Mouse (Mus musculus) midbrain, embryonic 13.5 days (tissue): ENCODE data around the gene Efcc1. TPM values are rescaled to one million over a fixed set of nuclear protein-coding genes. Genes with fewer than 3 reads are reported as not detected.

ENCODE experiments used
- ATAC-seq: fragments of 200-750 bp; cut with Nextera tagmentation; 2 replicates; pipeline ENCODE4 v1.8.0; 2017; ENCODE audit warnings: mild to moderate bottlenecking, moderate TSS enrichment, moderate library complexity
- H3K27ac ChIP-seq: fragments of 300-500 bp; sonication (generic); 2 replicates; pipeline ENCODE4 v1.5.1; 2015; ENCODE audit warnings: inconsistent platforms, mild to moderate bottlenecking, moderate library complexity
- H3K27me3 ChIP-seq: fragments of 300-500 bp; sonication (generic); 2 replicates; pipeline ENCODE4 v1.6.1; 2015; ENCODE audit warnings: mild to moderate bottlenecking, inconsistent platforms
- H3K36me3 ChIP-seq: fragments of 300-500 bp; sonication (generic); 2 replicates; pipeline ENCODE4 v1.6.1; 2015; ENCODE audit warnings: mild to moderate bottlenecking, inconsistent platforms
- H3K4me1 ChIP-seq: fragments of 300-500 bp; sonication (generic); replicated peaks from 2 replicates; pipeline ENCODE4 v1.6.1; 2015; ENCODE audit warnings: inconsistent platforms
- H3K4me2 ChIP-seq: fragments of 300-500 bp; sonication (generic); replicated peaks from 2 replicates; pipeline ENCODE4 v1.6.1; 2015; ENCODE audit warnings: moderate library complexity, mild to moderate bottlenecking, inconsistent platforms
- H3K4me3 ChIP-seq: fragments of 300-500 bp; sonication (generic); replicated peaks from 2 replicates; pipeline ENCODE4 v1.5.1; 2015; ENCODE audit warnings: mild to moderate bottlenecking, inconsistent platforms
- H3K9ac ChIP-seq: fragments of 300-500 bp; sonication (generic); replicated peaks from 2 replicates; pipeline ENCODE4 v1.6.1; 2015; ENCODE audit warnings: mild to moderate bottlenecking, inconsistent platforms
- H3K9me3 ChIP-seq: fragments of 300-500 bp; sonication (generic); 2 replicates; pipeline ENCODE4 v1.6.1; 2016; ENCODE audit warnings: mild to moderate bottlenecking, inconsistent platforms
- WGBS: fragments of 180-500 bp; shearing (Covaris S2); methylation state at CpG from one replicate; pipeline ENCODE4 v1.1.7; 2015; 5-methylcytosine and 5-hydroxymethylcytosine counted together
- polyA plus RNA-seq: library from polyadenylated mRNA; unstranded; fragments of >200 nt; fragmentation: Nextera tagmentation; extraction: Ambion mirVana; gene quantifications from 2 replicates; pipeline ENCODE4 v1.2.1, GENCODE M21; 2015

Efcc1 gene
- polyA plus RNA-seq, 1 experiment from 2014 or later: 4.2 TPM

DNA sequence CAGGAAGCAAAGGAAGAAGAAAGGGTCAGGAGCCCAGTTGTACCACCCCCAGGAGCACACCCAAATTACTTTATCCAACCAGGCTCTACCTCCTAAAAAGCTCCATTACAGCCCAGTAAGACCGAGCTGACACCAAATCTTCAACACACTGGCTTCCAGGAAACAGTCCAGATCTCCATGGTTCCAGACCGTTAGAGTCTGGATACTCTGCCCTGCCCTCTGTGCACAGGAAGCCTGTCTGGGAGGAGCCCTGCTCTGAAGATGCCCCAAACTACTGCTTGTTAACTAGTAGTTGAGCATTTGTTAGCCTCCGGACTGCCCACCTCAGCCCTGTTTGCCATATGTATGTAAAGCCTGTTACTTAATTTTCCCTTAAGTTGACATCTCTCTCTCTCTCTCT, 15.4 kb downstream of the Efcc1 start:
- H3K4me1 ChIP-seq: no peaks in the 10 kb centered on the region
- ATAC-seq: no peak
- no peak overlapping the region for H3K27ac ChIP-seq
- no peak overlapping the region for H3K4me2 ChIP-seq
- no peak overlapping the region for H3K4me3 ChIP-seq
- H3K9ac ChIP-seq: no peak overlapping the region
- 85% methylated on average over 3 of the region's 3 CpGs for WGBS
- no peaks in the 10 kb centered on the region for H3K36me3 ChIP-seq
- no peaks in the 10 kb centered on the region for H3K27me3 ChIP-seq
- no peaks in the 10 kb centered on the region for H3K9me3 ChIP-seq

GRCm38 (mm10) chr6:87746849-87747248, 16.2 kb downstream of the Efcc1 start:
- Histone ChIP-seq H3K4me2 (no peak overlapping the region), H3K36me3 (no peaks in the 10 kb centered on the region), H3K9ac (no peak overlapping the region), H3K27me3 (no peaks in the 10 kb centered on the region), H3K27ac (no peak overlapping the region), H3K4me1 (no peaks in the 10 kb centered on the region), H3K4me3 (no peak overlapping the region), H3K9me3 (no peaks in the 10 kb centered on the region)
- 82% methylated on average over 2 of the region's 2 CpGs for WGBS
- ATAC-seq: no peak

- ATAC-seq: no peak
- Histone ChIP-seq H3K9me3 (no peaks in the 10 kb centered on the region), H3K4me3 (no peak overlapping the region), H3K27me3 (no peaks in the 10 kb centered on the region), H3K4me1 (no peaks in the 10 kb centered on the region), H3K36me3 (no peaks in the 10 kb centered on the region), H3K4me2 (no peak overlapping the region), H3K27ac (no peak overlapping the region), H3K9ac (no peak overlapping the region)
- WGBS: 81% methylated on average over 2 of the region's 2 CpGs
Observed at GRCm38 (mm10) chr6:87748078-87748477, 17.4 kb downstream of the Efcc1 start.

DNA sequence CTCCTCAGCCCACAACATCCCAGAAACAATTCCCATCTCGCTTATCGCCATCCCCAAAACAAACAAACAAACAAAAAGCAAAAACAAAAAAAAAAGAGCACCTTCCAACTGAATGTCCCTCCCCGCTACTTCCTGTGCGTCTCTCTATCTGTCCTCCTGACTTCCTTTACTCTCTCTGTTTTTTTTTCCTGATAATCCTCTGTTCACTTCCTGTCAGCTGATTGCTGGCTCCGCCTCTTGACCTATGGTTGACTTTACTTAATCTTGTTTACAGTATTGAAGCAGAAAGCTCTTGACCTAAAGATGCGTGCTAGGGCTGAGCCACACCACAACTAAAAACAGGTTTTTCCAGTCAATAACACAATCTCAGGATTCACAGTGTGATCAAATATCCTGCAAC, 17.9 kb downstream of the Efcc1 start:
- Histone ChIP-seq H3K9ac (no peak overlapping the region), H3K4me2 (no peak overlapping the region), H3K4me3 (no peak overlapping the region), H3K9me3 (no peaks in the 10 kb centered on the region), H3K36me3 (no peaks in the 10 kb centered on the region), H3K27me3 (no peaks in the 10 kb centered on the region), H3K4me1 (no peaks in the 10 kb centered on the region), H3K27ac (no peak overlapping the region)
- no peak for ATAC-seq
- WGBS: 90% methylated on average over 6 of the region's 6 CpGs

DNA sequence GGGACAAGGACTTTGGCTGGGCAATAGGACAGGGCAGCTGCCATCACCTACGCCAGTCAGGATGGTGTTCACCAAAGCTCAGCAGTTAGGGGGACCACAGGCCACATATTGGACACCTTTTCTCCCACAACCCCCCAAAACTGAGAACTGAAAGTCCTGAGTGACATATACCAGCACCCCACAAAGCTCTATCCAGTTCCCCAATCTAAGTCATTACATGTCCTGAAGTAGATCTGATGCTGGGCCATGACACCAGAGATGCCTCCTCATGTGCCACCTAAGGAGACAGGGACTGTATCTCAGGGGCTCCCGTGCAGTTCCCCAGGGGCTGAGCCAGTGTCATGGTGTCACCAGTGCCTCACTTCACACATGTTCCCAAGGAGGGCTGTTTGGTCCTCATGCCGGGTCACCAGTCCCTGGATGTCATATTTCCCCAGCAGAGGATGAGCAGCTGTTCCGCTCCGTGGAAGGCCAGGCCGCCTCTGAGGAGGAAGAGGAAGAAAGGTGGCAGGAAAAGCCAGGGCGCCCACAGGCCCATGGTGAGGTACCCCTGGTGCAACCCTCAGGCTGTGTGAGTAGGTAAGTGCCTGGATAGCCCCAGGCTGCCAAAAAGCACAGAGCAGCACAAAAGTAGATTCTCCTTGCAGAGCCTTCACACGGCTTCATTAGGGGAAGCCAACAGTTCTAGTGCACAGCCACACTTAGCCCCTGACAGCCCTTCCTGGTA, 19.7 kb downstream of the Efcc1 start:
- no peak overlapping the region for H3K9ac ChIP-seq
- no peak for ATAC-seq
- no peaks in the 10 kb centered on the region for H3K27me3 ChIP-seq
- no peak overlapping the region for H3K4me2 ChIP-seq
- no peak overlapping the region for H3K4me3 ChIP-seq
- H3K27ac ChIP-seq: no peak overlapping the region
- H3K36me3 ChIP-seq: 0 out of 2 replicates have a peak, but pooled peaks cover 3% of the 10 kb centered on the region
- H3K4me1 ChIP-seq: no peaks in the 10 kb centered on the region
- no peaks in the 10 kb centered on the region for H3K9me3 ChIP-seq
- WGBS: 90% methylated on average over 8 of the region's 8 CpGs

GRCm38 (mm10) chr6:87751574-87751973, 20.9 kb downstream of the Efcc1 start:
- Histone ChIP-seq H3K4me2 (no peak overlapping the region), H3K27me3 (no peaks in the 10 kb centered on the region), H3K4me3 (no peak overlapping the region), H3K36me3 (0 out of 2 replicates have a peak, but pooled peaks cover 4% of the 10 kb centered on the region), H3K27ac (no peak overlapping the region), H3K9me3 (no peaks in the 10 kb centered on the region), H3K9ac (no peak overlapping the region), H3K4me1 (no peaks in the 10 kb centered on the region)
- ATAC-seq: no peak
- 93% methylated on average over 6 of the region's 6 CpGs for WGBS

DNA sequence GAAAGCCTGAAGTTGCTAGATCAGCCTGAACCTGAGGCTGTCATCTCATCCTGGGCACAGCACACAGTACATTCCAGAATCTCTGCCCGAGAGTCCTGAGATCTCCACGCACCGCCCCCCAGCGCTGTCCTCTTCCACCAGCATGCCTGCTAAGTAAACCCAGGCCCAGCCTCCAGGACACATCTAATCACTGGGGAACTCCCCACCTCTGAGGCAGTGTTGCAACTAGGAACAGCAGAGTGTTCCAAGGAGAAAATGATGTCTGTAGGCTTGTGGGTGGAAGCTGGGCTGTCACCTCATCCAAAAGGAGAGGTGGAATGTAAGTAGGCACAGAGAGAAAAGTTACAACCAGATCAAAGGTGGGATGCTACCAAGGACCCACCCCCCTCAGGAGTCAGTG, 24.5 kb downstream of the Efcc1 start:
- 97% methylated on average over 4 of the region's 4 CpGs for WGBS
- Histone ChIP-seq H3K27me3 (no peaks in the 10 kb centered on the region), H3K9me3 (no peaks in the 10 kb centered on the region), H3K27ac (no peak overlapping the region), H3K4me2 (no peak overlapping the region), H3K4me1 (no peaks in the 10 kb centered on the region), H3K36me3 (0 out of 2 replicates have a peak, but pooled peaks cover 4% of the 10 kb centered on the region), H3K9ac (no peak overlapping the region), H3K4me3 (no peak overlapping the region)
- ATAC-seq: no peak

DNA sequence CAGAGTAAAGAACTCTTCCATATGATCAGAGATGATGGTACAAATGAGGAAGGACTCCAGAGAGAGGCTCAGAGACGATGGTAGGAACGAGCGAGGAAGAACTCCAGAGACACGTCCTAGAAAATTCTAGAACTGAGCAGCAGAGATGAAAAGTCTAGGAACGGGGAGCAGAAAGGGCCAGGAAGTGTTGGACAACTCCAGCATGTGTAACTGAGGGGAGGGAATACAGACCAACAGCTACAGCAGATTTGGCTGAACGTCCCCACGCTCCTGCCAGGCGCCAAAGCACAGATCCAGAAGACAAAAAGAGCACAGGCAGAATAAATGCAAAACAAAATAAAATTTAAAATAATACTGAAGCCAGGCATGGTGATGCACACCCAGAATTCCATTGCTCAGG, 26.2 kb downstream of the Efcc1 start:
- Histone ChIP-seq H3K27ac (no peak overlapping the region), H3K27me3 (no peaks in the 10 kb centered on the region), H3K4me3 (no peak overlapping the region), H3K4me2 (no peak overlapping the region), H3K9me3 (no peaks in the 10 kb centered on the region), H3K9ac (no peak overlapping the region), H3K36me3 (0 out of 2 replicates have a peak, but pooled peaks cover 4% of the 10 kb centered on the region), H3K4me1 (no peaks in the 10 kb centered on the region)
- no peak for ATAC-seq
- WGBS: 93% methylated on average over 8 of the region's 8 CpGs

- no peak overlapping the region for H3K4me3 ChIP-seq
- H3K27me3 ChIP-seq: no peaks in the 10 kb centered on the region
- no peak overlapping the region for H3K4me2 ChIP-seq
- no peak overlapping the region for H3K27ac ChIP-seq
- 0 out of 2 replicates have a peak, but pooled peaks cover 4% of the 10 kb centered on the region for H3K36me3 ChIP-seq
- no peak overlapping the region for H3K9ac ChIP-seq
- no peaks in the 10 kb centered on the region for H3K4me1 ChIP-seq
- ATAC-seq: no peak
- WGBS: 63% methylated on average over 3 of the region's 3 CpGs
- no peaks in the 10 kb centered on the region for H3K9me3 ChIP-seq
Observed at GRCm38 (mm10) chr6:87759404-87759803, 28.7 kb downstream of the Efcc1 start.

GRCm38 (mm10) chr6:87759850-87760249, 29.2 kb downstream of the Efcc1 start:
- H3K9ac ChIP-seq: no peak overlapping the region
- H3K27me3 ChIP-seq: no peaks in the 10 kb centered on the region
- no peak overlapping the region for H3K27ac ChIP-seq
- H3K4me1 ChIP-seq: no peaks in the 10 kb centered on the region
- 0 out of 2 replicates have a peak, but pooled peaks cover 4% of the 10 kb centered on the region for H3K36me3 ChIP-seq
- H3K4me3 ChIP-seq: no peak overlapping the region
- H3K4me2 ChIP-seq: no peak overlapping the region
- WGBS: 77% methylated on average over 3 of the region's 3 CpGs
- no peaks in the 10 kb centered on the region for H3K9me3 ChIP-seq
- no peak for ATAC-seq

- 89% methylated on average over 5 of the region's 5 CpGs for WGBS
- Histone ChIP-seq H3K4me2 (no peak overlapping the region), H3K27me3 (no peaks in the 10 kb centered on the region), H3K4me3 (no peak overlapping the region), H3K27ac (no peak overlapping the region), H3K4me1 (no peaks in the 10 kb centered on the region), H3K36me3 (no peaks in the 10 kb centered on the region), H3K9ac (no peak overlapping the region), H3K9me3 (no peaks in the 10 kb centered on the region)
- ATAC-seq: no peak
Observed at GRCm38 (mm10) chr6:87762161-87762560, 31.5 kb downstream of the Efcc1 start.

GRCm38 (mm10) chr6:87763376-87764280, 33.0 kb downstream of the Efcc1 start:
- ATAC-seq: no peak
- Histone ChIP-seq H3K4me1 (no peaks in the 10 kb centered on the region), H3K4me3 (no peak overlapping the region), H3K27ac (no peak overlapping the region), H3K4me2 (no peak overlapping the region), H3K9me3 (no peaks in the 10 kb centered on the region), H3K9ac (no peak overlapping the region), H3K27me3 (no peaks in the 10 kb centered on the region), H3K36me3 (no peaks in the 10 kb centered on the region)
- 73% methylated on average over 4 of the region's 4 CpGs for WGBS
